In the genomic region with DNA sequence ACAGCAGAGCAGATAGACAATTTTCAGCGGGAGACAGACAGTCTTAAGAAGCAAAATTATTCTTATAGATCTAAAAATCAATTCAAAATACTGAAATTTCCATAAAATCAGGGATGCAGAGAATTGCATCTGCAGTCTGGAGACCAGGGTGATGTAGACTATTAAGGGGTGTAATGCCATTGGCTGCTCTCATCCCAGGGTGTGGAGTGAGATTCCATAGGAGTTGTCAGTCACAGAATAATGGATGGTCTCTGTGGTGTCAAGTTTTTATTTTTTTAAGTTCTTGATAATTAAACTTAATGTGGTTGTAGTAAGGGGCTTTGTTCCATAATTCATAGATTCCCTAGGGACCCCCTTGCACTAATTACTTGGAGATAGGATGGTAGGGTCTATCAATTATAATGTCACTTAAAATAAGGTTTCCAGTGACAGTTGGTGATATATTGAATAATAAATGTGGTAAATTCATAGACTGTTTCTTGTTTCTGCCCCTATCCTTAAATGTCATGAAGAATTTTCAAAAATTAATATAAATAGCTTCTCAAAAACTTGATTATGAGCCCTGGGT, we compare ENCODE assay signal across 13 mouse cellular contexts.
"Had no signal": no experiment of that assay in that cellular context is flagged by ENCODE, and none has a peak within 500 bp of the region (broad histone marks: within the 10 kb centered on the region; RNA-seq: fewer than 3 reads in every experiment).

No protein-coding gene starts in this region.

- H3K4me2 ChIP-seq: limb, embryonic 12.5 days; liver, embryonic 13.5 days; lung, embryonic 15.5 days had no signal

- H3K36me3 ChIP-seq: limb, embryonic 12.5 days; liver, embryonic 13.5 days; lung, embryonic 15.5 days had no signal

- DNase-seq: kidney, adult 9 months; kidney, postnatal 10 days; kidney, postnatal 4 days; liver; liver, embryonic 13.5 days; liver, postnatal 0 days; lung, postnatal 14 days; right cerebral cortex, postnatal 14 days; thymus, postnatal 36 days had no signal

- H3K27ac ChIP-seq: layer of hippocampus, adult 2 months; limb, embryonic 12.5 days; liver, embryonic 13.5 days; lung, embryonic 15.5 days had no signal

- H3K4me1 ChIP-seq: limb, embryonic 12.5 days; liver, embryonic 13.5 days; lung, embryonic 15.5 days had no signal

- H3K27me3 ChIP-seq: limb, embryonic 12.5 days; liver, embryonic 13.5 days; lung, embryonic 15.5 days had no signal

- ATAC-seq: intestine, postnatal 0 days; liver, postnatal 0 days had no signal

- H3K9me3 ChIP-seq: limb, embryonic 12.5 days; liver, embryonic 13.5 days; lung, embryonic 15.5 days had no signal

- H3K9ac ChIP-seq: limb, embryonic 12.5 days; liver, embryonic 13.5 days; liver, postnatal 0 days; lung, embryonic 15.5 days had no signal

- H3K4me3 ChIP-seq: layer of hippocampus, adult 2 months; limb, embryonic 12.5 days; liver, embryonic 13.5 days; lung, embryonic 15.5 days had no signal
